Mouse (Mus musculus) left cerebral cortex, postnatal 36 days (tissue): ENCODE data around the gene Rcbtb2. TPM values are rescaled to one million over a fixed set of nuclear protein-coding genes. Genes with fewer than 3 reads are reported as not detected.
A peak's percentile ranks its signal among the peaks of the same experiment; 100 is the strongest.
"Not testable (repeated sequence)": the region's sequence is repeated elsewhere in the genome, so short reads cannot be mapped to it uniquely, and the experiment has no call there.

ENCODE experiments used
- DNase-seq, 2 experiments: peaks; one replicate each; pipeline ENCODE4 v3.0.0; 2021 to 2022; ENCODE audit warnings: low spot score in 2 of 2, mixed read lengths in 1 of 2
- intact Hi-C: fragments of 180-260 bp; cut with DNase I; formaldehyde crosslinking; loops from one replicate; pipeline ENCODE4 v1.15.1; 2025
- total RNA-seq, 2 experiments: library from RNA; stranded (reverse); gene quantifications; 2 replicates each; pipeline ENCODE4 v1.2.3; 2021

Rcbtb2 gene
- total RNA-seq, 2 experiments from 2014 or later: 18.4 to 22.9 TPM

GRCm38 (mm10) chr14:73112186-73112840 is 10.5 kb upstream of the Rcbtb2 start:
- DNase-seq: no peak
- intact Hi-C loops: loop anchor here (10.0 kb wide), 1 partner anchor 362 kb away; no protein-coding TSS in a partner anchor

GRCm38 (mm10) chr14:73114952-73115351 is 7.9 kb upstream of the Rcbtb2 start:
- DNase-seq: not testable (repeated sequence)
- intact Hi-C loops: loop anchor here (10.0 kb wide), 1 partner anchor 360 kb away; no protein-coding TSS in a partner anchor

GRCm38 (mm10) chr14:73116301-73116700 is 6.5 kb upstream of the Rcbtb2 start:
- no peak for DNase-seq
- intact Hi-C loops: loop anchor here (10.0 kb wide), 1 partner anchor 358 kb away; no protein-coding TSS in a partner anchor

GRCm38 (mm10) chr14:73116938-73117337 is 5.9 kb upstream of the Rcbtb2 start:
- peak; percentile 31 to 46 for DNase-seq
- intact Hi-C loops: loop anchor here (10.0 kb wide), 1 partner anchor 358 kb away; no protein-coding TSS in a partner anchor

- intact Hi-C loops: loop anchor here (10.0 kb wide), 1 partner anchor 357 kb away; no protein-coding TSS in a partner anchor
- no peak for DNase-seq
These were observed 5.1 kb upstream of the Rcbtb2 start for GRCm38 (mm10) chr14:73117411-73118392.

GRCm38 (mm10) chr14:73118482-73119347 is 4.1 kb upstream of the Rcbtb2 start:
- intact Hi-C loops: loop anchor here (10.0 kb wide), 1 partner anchor 356 kb away; no protein-coding TSS in a partner anchor
- DNase-seq: no peak

GRCm38 (mm10) chr14:73119459-73119858 is 3.4 kb upstream of the Rcbtb2 start:
- intact Hi-C loops: loop anchor here (10.0 kb wide), 1 partner anchor 355 kb away; no protein-coding TSS in a partner anchor
- no peak for DNase-seq

GRCm38 (mm10) chr14:73119966-73120365 is 2.9 kb upstream of the Rcbtb2 start:
- DNase-seq: no peak
- intact Hi-C loops: loop anchor here (10.0 kb wide), 1 partner anchor 355 kb away; no protein-coding TSS in a partner anchor

- no peak for DNase-seq
- intact Hi-C loops: no loop called here
These were observed 470 bp upstream of the Rcbtb2 start for GRCm38 (mm10) chr14:73122211-73122922.

- DNase-seq: no peak
- intact Hi-C loops: no loop called here
These were observed 544 bp downstream of the Rcbtb2 start for GRCm38 (mm10) chr14:73123381-73123780.

- intact Hi-C loops: no loop called here
- DNase-seq: no peak
These were observed 949 bp downstream of the Rcbtb2 start for GRCm38 (mm10) chr14:73123786-73124185.

GRCm38 (mm10) chr14:73130519-73130918 is 7.7 kb downstream of the Rcbtb2 start:
- DNase-seq: no peak
- intact Hi-C loops: no loop called here

GRCm38 (mm10) chr14:73131856-73132410 is 9.1 kb downstream of the Rcbtb2 start:
- intact Hi-C loops: no loop called here

GRCm38 (mm10) chr14:73132731-73133130 is 9.9 kb downstream of the Rcbtb2 start:
- intact Hi-C loops: no loop called here
- DNase-seq: no peak

More at GRCm38 (mm10) chr14:73131856-73132410, 9.1 kb downstream of the Rcbtb2 start:
- DNase-seq: no peak

- no peak for DNase-seq
- intact Hi-C loops: no loop called here
These were observed 14.4 kb downstream of the Rcbtb2 start for GRCm38 (mm10) chr14:73137234-73137633.

- DNase-seq: no peak
- intact Hi-C loops: no loop called here
These were observed 15.6 kb downstream of the Rcbtb2 start for GRCm38 (mm10) chr14:73138483-73138882.

GRCm38 (mm10) chr14:73139866-73140265 is 17.0 kb downstream of the Rcbtb2 start:
- DNase-seq: no peak
- intact Hi-C loops: no loop called here

GRCm38 (mm10) chr14:73141800-73142199 is 19.0 kb downstream of the Rcbtb2 start:
- DNase-seq: no peak
- intact Hi-C loops: no loop called here
